Mouse (Mus musculus): Measurements from ENCODE around the gene Ap5s1.

Gene Ap5s1

GRCm38 (mm10) chr2:131206778-131207177 lies at the start of gene Ap5s1:
Gene Ap5s1, plus strand, starts transcription at chr2:131207078.
- DNase-seq (ENCODE audit: low spot score) = no peak

GRCm38 (mm10) chr2:131159491-131159910 lies 47.4 kb upstream of the Ap5s1 start:
- peak; percentile 16 for DNase-seq (ENCODE audit: low spot score)

- DNase-seq (ENCODE audit: low spot score) = peak; percentile 98
These were observed 46.8 kb upstream of the Ap5s1 start, which contains the start of gene 1700037H04Rik for GRCm38 (mm10) chr2:131159938-131160581. Gene 1700037H04Rik, minus strand, starts transcription at chr2:131160081.

- peak; percentile 57 for DNase-seq (ENCODE audit: low spot score)
These were observed 46.2 kb upstream of the Ap5s1 start for GRCm38 (mm10) chr2:131160671-131161111.

- DNase-seq (ENCODE audit: low spot score) = no peak
These were observed 43.0 kb upstream of the Ap5s1 start for GRCm38 (mm10) chr2:131163924-131164323.

GRCm38 (mm10) chr2:131166172-131166571 lies 40.7 kb upstream of the Ap5s1 start:
- no peak for DNase-seq (ENCODE audit: low spot score)

GRCm38 (mm10) chr2:131167984-131168383 lies 38.9 kb upstream of the Ap5s1 start:
- no peak for DNase-seq (ENCODE audit: low spot score)

- peak; percentile 24 for DNase-seq (ENCODE audit: low spot score)
These were observed 38.0 kb upstream of the Ap5s1 start for GRCm38 (mm10) chr2:131168914-131169313.

GRCm38 (mm10) chr2:131170936-131171335 lies 35.9 kb upstream of the Ap5s1 start:
- no peak for DNase-seq (ENCODE audit: low spot score)

GRCm38 (mm10) chr2:131171401-131172104 lies 35.3 kb upstream of the Ap5s1 start:
- peak; percentile 81 for DNase-seq (ENCODE audit: low spot score)

- DNase-seq (ENCODE audit: low spot score) = no peak
These were observed 34.6 kb upstream of the Ap5s1 start for GRCm38 (mm10) chr2:131172322-131172721.

GRCm38 (mm10) chr2:131174700-131175099 lies 32.2 kb upstream of the Ap5s1 start:
- DNase-seq (ENCODE audit: low spot score) = peak; percentile 85

GRCm38 (mm10) chr2:131175286-131175944 lies 31.5 kb upstream of the Ap5s1 start:
- DNase-seq (ENCODE audit: low spot score) = no peak

- no peak for DNase-seq (ENCODE audit: low spot score)
These were observed 31.0 kb upstream of the Ap5s1 start for GRCm38 (mm10) chr2:131175945-131176309.

GRCm38 (mm10) chr2:131176491-131176890 lies 30.4 kb upstream of the Ap5s1 start:
- DNase-seq (ENCODE audit: low spot score) = peak; percentile 77

GRCm38 (mm10) chr2:131177932-131178331 lies 28.9 kb upstream of the Ap5s1 start:
- DNase-seq (ENCODE audit: low spot score) = no peak

GRCm38 (mm10) chr2:131178828-131179245 lies 28.0 kb upstream of the Ap5s1 start:
- DNase-seq (ENCODE audit: low spot score) = no peak

- DNase-seq (ENCODE audit: low spot score) = peak; percentile 51
These were observed 27.5 kb upstream of the Ap5s1 start for GRCm38 (mm10) chr2:131179246-131179886.

- DNase-seq (ENCODE audit: low spot score) = peak; percentile 83
These were observed 26.8 kb upstream of the Ap5s1 start, which contains the start of gene Cenpb for GRCm38 (mm10) chr2:131179990-131180587. Gene Cenpb, minus strand, starts transcription at chr2:131180067.

GRCm38 (mm10) chr2:131186343-131186742 lies 20.5 kb upstream of the Ap5s1 start:
- DNase-seq (ENCODE audit: low spot score) = no peak

GRCm38 (mm10) chr2:131186771-131187601 lies 19.9 kb upstream of the Ap5s1 start, which contains the start of the genes Cdc25b and Spef1:
Gene Cdc25b, plus strand, starts transcription at chr2:131186949.
Gene Spef1, minus strand, starts transcription at chr2:131187282.
- DNase-seq (ENCODE audit: low spot score) = peak; percentile 88

All from lung, postnatal 25 days (tissue).